Mouse (Mus musculus) cerebellum, adult 9-10 months (tissue): ENCODE measurements at regions not wholly inside any gene's neighbourhood (a gene's known extent, or its start where the extent isn't known, plus 50 kb on each side); places are given as distances from the start of the nearest gene placed in this dataset.
A peak's percentile ranks its signal among the peaks of the same experiment; 100 is the strongest.

ENCODE experiments used
- DNase-seq: peaks from one replicate; pipeline ENCODE4 v3.0.0; 2022

GRCm38 (mm10) chr8:97866148-97866547 lies 1550.1 kb downstream of the Cdh8 start:
- DNase-seq = no peak

DNA sequence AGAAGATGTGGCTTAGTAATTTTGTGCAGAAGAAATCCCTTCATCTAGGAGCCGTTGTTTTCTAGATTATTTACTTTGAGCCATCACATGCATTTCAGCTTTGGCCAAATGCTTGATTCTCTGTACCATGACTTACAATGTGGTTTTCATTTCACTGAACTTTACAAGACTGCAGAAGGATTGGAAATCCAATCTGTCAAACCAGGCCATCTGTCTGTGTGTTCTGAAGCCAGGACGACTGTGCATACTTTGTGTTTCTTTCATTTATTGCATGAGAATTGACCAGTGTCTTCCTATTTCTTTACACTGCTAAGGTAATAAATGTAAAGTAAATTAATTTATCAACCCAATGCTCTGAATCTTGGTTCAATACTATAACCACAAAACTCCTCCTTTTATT lies 1554.8 kb downstream of the Cdh8 start:
- peak; percentile 1 for DNase-seq

- DNase-seq = no peak
These were observed 1556.1 kb downstream of the Cdh8 start for GRCm38 (mm10) chr8:97860201-97860600.

DNA sequence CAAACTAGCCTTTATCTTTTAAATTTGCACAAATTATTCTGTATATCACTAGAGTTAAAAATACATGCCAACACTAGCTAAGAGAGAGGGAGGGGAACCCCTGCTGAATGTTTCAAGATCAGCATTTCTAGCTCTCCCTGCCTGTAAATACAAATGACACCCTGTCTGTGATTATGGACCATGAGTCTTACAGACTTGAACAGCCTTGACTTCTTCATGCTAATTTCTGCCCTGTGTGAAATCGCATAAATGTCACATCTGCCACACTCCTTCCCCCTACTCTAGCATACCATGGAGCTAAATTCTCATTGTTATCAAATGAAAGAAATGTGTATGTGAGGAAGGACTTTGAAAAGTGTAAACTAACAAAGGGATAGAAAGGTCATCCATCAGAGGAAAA lies 1559.0 kb downstream of the Cdh8 start:
- DNase-seq = no peak
